Mouse (Mus musculus) thymus, adult 2 months (tissue): ENCODE measurements at regions not wholly inside any gene's neighbourhood (a gene's known extent, or its start where the extent isn't known, plus 50 kb on each side); places are given as distances from the start of the nearest gene placed in this dataset.

Source experiments
- CTCF ChIP-seq: fragments of 200-500 bp; IDR thresholded peaks from 2 replicates; pipeline ENCODE4 v1.5.1; 2012; ENCODE audit warnings: mild to moderate bottlenecking, control low read depth, low read length, moderate library complexity, borderline replicate concordance; ENCODE audit not compliant: control insufficient read depth, poor library complexity, insufficient read depth; ENCODE audit errors: extremely low read depth
- POLR2A ChIP-seq: fragments of 200-500 bp; IDR thresholded peaks from 2 replicates; pipeline ENCODE4 v1.6.1; 2012; ENCODE audit warnings: mild to moderate bottlenecking, low read length, control low read depth, moderate library complexity; ENCODE audit not compliant: control insufficient read depth, poor library complexity, insufficient read depth; ENCODE audit errors: extremely low read depth

GRCm38 (mm10) chr19:14656022-14656388, 58.2 kb upstream of the Tle4 start:
- no peak for TF ChIP-seq POLR2A
- TF ChIP-seq CTCF: no peak
